Mouse (Mus musculus) heart, adult 8-10 months (tissue): ENCODE results near the gene Sipa1l1. TPM values are rescaled to one million over a fixed set of nuclear protein-coding genes. Genes with fewer than 3 reads are reported as not detected.
A peak's percentile ranks its signal among the peaks of the same experiment; 100 is the strongest.

Experiments
- DNase-seq: peaks from one replicate; pipeline ENCODE4 v3.0.0; 2022; ENCODE audit warnings: low spot score
- total RNA-seq, 4 experiments: library from RNA; stranded (reverse); gene quantifications; 2 replicates each; pipeline ENCODE4 v1.2.4; 2022

Gene Sipa1l1
- total RNA-seq, 4 experiments from 2014 or later = 8.3 to 11.1 (median 9.4) TPM

- DNase-seq = no peak
Measured at GRCm38 (mm10) chr12:82208611-82209010, 39.5 kb downstream of the Sipa1l1 start.

DNA sequence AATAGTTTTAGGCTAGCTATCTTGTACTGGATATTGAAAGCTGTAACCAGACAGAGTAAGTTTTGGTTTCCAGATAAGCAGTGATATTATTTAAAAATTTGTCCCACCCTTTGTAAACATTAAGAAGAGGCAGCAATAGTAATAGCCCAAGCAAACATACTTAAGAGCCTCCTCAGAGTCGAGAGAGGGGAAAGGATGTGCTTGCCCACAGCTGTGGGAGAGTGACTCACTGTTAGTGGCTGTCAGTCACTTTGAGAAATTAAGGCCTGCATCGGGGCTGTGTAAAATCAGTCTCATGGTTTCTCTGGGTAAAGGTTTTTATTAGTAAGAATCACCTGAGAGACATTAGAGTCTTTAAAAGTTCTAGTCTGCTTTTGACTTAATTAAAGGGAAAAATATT, 40.6 kb downstream of the Sipa1l1 start:
- DNase-seq = no peak

DNA sequence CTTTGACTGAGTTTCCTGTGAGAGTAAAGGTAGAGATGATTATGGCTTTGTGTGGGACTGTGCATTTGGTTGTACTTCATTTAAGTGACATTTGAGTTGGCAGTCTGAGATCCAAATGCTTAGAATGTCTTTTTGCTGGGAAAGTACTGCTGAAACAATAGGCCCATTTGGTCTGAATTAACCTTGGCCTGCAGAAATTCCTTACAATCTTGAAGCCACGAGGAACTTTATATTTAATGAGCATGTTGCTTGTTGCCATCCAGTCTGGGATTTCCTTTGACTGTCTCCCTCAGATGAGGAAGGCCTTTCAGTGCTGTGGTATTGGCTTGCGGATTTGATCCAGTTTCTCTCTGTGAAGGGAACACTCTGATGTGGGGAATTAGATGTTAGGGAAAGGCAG, 43.9 kb downstream of the Sipa1l1 start:
- DNase-seq = no peak

GRCm38 (mm10) chr12:82214916-82215315, 45.8 kb downstream of the Sipa1l1 start:
- DNase-seq = no peak

DNA sequence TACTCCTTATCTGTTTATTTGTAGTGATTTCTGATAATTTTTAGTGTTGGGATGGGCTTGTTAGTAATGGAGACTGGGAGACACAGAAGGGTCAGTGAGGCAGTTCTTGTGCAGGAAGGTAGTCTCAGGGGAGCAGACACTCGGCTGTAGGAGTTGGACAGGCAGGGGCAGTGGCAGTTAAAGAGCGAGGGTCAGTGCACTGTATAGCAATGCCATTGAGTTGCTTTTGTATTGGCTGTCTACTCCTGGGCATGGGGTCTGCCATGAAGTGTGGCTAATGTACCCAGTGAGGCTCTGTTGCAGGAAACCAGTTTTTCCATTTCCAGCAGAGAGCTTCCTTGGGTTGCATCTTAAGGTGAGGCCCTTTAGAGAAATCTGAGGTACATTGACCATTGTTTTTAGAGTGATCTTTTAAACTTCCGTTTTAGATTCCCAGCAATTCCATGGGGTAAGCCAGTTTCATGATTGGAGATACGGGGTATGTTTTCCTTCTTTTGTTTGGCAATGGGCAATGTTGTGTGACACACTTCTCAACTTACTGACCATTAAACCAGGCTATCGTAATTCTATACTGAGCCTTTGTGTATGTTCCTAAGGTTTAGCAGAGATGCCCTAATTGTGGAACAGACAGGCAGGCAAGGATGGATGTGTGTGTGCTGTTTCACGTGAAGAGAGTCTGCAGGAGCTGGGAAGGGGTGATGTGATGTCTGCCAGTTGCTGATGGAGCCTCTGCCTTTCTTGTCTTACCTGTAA, 47.9 kb downstream of the Sipa1l1 start:
- no peak for DNase-seq

DNA sequence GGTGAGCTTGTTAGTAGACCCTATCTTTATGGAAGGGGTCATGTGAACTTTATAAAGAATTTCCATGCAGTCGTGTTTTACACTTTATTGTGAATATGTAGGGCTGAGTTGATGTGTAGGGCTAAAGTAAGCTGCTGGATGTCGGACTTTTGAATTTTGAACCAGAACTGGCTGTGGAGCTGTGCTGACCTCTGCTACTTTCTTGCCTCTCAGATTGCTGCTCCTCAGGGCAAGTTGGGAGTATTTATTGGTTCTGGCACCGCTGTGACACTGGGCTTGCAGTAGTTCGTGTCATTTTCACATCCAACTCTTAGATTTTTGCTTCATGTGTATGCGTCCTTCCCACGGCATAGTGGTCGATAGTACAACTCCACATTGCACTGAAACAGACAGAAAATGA, 49.1 kb downstream of the Sipa1l1 start:
- no peak for DNase-seq

GRCm38 (mm10) chr12:82220367-82221089, 51.4 kb downstream of the Sipa1l1 start:
- DNase-seq = no peak

- no peak for DNase-seq
Measured at GRCm38 (mm10) chr12:82223126-82223815, 54.2 kb downstream of the Sipa1l1 start.

- no peak for DNase-seq
Measured at GRCm38 (mm10) chr12:82224848-82225247, 55.7 kb downstream of the Sipa1l1 start.

GRCm38 (mm10) chr12:82225278-82225677, 56.2 kb downstream of the Sipa1l1 start:
- no peak for DNase-seq

- peak; percentile 44 for DNase-seq
Measured at GRCm38 (mm10) chr12:82225751-82226228, 56.7 kb downstream of the Sipa1l1 start.

- DNase-seq = no peak
Measured at GRCm38 (mm10) chr12:82226311-82227066, 57.4 kb downstream of the Sipa1l1 start.

GRCm38 (mm10) chr12:82230127-82230526, 61.0 kb downstream of the Sipa1l1 start:
- no peak for DNase-seq

- DNase-seq = no peak
Measured at GRCm38 (mm10) chr12:82231191-82231590, 62.1 kb downstream of the Sipa1l1 start.

DNA sequence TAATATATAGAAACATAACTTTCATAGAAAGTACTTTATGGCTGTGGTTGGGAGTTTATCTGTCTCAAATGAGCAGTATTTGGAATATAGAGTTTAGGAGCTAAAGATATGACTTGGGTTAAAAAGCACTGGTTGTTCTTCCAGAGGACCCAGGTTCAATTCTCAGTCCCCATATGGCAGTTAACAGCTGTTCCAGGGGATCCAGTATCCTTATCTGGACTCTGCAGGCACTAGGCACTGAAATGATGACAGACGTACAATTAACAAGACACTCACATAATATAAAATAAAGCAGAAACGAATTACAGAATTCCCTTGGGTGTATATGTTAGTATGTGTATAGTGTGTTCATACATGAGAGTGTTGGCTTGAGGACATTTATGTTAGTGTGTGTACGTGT, 64.1 kb downstream of the Sipa1l1 start:
- no peak for DNase-seq

- DNase-seq = peak; percentile 13
Measured at GRCm38 (mm10) chr12:82234463-82235223, 65.5 kb downstream of the Sipa1l1 start.

DNA sequence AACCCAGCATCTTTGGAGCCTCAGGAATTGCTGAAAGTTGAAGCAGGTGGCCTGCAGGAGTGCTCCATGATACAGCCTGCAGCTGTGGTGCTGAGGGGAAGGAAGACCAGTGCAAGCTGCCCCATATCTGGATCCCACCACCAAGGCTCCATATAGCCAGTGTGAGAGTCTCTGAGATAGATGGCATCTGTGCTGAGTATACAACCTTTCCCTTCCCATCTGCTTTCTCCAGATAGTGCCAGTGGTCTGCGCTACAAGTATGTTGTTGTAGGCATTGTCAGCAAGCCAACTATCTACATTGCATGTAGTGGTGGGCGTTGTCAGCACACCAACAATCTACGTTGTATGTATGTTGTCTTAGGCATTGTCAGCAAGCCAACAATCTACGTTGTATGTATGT, 68.0 kb downstream of the Sipa1l1 start:
- no peak for DNase-seq

GRCm38 (mm10) chr12:82237946-82238345, 68.8 kb downstream of the Sipa1l1 start:
- no peak for DNase-seq

GRCm38 (mm10) chr12:82240674-82241073, 71.6 kb downstream of the Sipa1l1 start:
- no peak for DNase-seq

GRCm38 (mm10) chr12:82245219-82245618, 76.1 kb downstream of the Sipa1l1 start:
- no peak for DNase-seq

GRCm38 (mm10) chr12:82246422-82246821, 77.3 kb downstream of the Sipa1l1 start:
- DNase-seq = no peak
